Mouse (Mus musculus) lung, adult 2 months (tissue): Measurements from ENCODE around the gene Itga1.

Source experiments
- CTCF ChIP-seq: fragments of 200-500 bp; IDR thresholded peaks from 2 replicates; pipeline ENCODE4 v1.5.1; 2011; ENCODE audit warnings: mild to moderate bottlenecking, low read length, control low read depth; ENCODE audit not compliant: insufficient read depth
- POLR2A ChIP-seq: fragments of 200-500 bp; IDR thresholded peaks from 2 replicates; pipeline ENCODE4 v1.6.1; 2011; ENCODE audit warnings: low read depth, mild to moderate bottlenecking, control low read depth, low read length, borderline replicate concordance; ENCODE audit errors: extremely low read depth

DNA sequence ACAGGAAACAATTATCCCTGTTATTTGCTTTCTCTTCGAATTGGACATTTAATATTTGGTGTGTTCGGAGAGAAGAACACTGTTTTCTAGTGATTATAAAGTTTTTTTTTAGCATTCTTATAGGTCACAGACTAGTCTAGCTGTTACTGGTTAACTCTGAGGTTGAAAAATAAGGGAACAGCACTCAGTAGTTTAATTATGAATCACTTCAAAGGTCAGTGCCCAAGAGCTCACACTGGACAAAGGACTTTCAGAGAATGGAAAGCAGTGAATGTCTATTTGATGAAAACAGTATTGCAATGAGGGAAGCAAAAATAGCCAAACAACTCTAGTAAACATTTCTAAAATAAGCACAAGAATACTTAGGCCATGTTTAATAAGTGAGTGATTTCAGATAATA, 41.8 kb upstream of the Itga1 start:
- TF ChIP-seq POLR2A (no peak), CTCF (no peak)
